Mouse (Mus musculus) neural tube, embryonic 15.5 days (tissue): Measurements from ENCODE around the gene Sidt2. TPM values are rescaled to one million over a fixed set of nuclear protein-coding genes. Genes with fewer than 3 reads are reported as not detected.

Experiments used
- ATAC-seq: fragments of 200-750 bp; cut with Nextera tagmentation; 2 replicates; pipeline ENCODE4 v1.8.0; 2017; ENCODE audit warnings: mild to moderate bottlenecking, moderate TSS enrichment, moderate library complexity; ENCODE audit not compliant: low FRiP score
- H3K27ac ChIP-seq: fragments of 300-500 bp; sonication (generic); replicated peaks from 2 replicates; pipeline ENCODE4 v1.5.1; 2015; ENCODE audit warnings: mild to moderate bottlenecking, inconsistent platforms
- H3K27me3 ChIP-seq: fragments of 300-500 bp; sonication (generic); replicated peaks from 2 replicates; pipeline ENCODE4 v1.6.1; 2015; ENCODE audit warnings: inconsistent platforms
- H3K36me3 ChIP-seq: fragments of 300-500 bp; sonication (generic); 2 replicates; pipeline ENCODE4 v1.6.1; 2015; ENCODE audit warnings: inconsistent platforms
- H3K4me1 ChIP-seq: fragments of 300-500 bp; sonication (generic); 2 replicates; pipeline ENCODE4 v1.6.1; 2015; ENCODE audit warnings: inconsistent platforms
- H3K4me2 ChIP-seq: fragments of 300-500 bp; sonication (generic); 2 replicates; pipeline ENCODE4 v1.6.1; 2015; ENCODE audit warnings: inconsistent platforms, mild to moderate bottlenecking, moderate library complexity
- H3K4me3 ChIP-seq: fragments of 300-500 bp; sonication (generic); replicated peaks from 2 replicates; pipeline ENCODE4 v1.5.1; 2015; ENCODE audit warnings: mild to moderate bottlenecking, inconsistent platforms
- H3K9ac ChIP-seq: fragments of 300-500 bp; sonication (generic); replicated peaks from 2 replicates; pipeline ENCODE4 v1.6.1; 2015; ENCODE audit warnings: mild to moderate bottlenecking, inconsistent platforms
- H3K9me3 ChIP-seq: fragments of 300-500 bp; sonication (generic); replicated peaks from 2 replicates; pipeline ENCODE4 v1.6.1; 2016; ENCODE audit warnings: inconsistent platforms
- WGBS: fragments of 180-500 bp; shearing (Covaris S2); methylation state at CpG from one replicate; pipeline ENCODE4 v1.1.7; 2015; ENCODE audit warnings: mixed read lengths; 5-methylcytosine and 5-hydroxymethylcytosine counted together
- polyA plus RNA-seq: library from polyadenylated mRNA; unstranded; fragments of >200 nt; fragmentation: Nextera tagmentation; extraction: Ambion mirVana; gene quantifications from 2 replicates; pipeline ENCODE4 v1.2.1, GENCODE M21; 2015

Sidt2 gene
- polyA plus RNA-seq, 1 experiment from 2014 or later: 49.2 TPM

- WGBS: 93% methylated on average over 6 of the region's 6 CpGs
- H3K9ac ChIP-seq: no peak overlapping the region
- H3K4me2 ChIP-seq: no peak overlapping the region
- H3K4me1 ChIP-seq: peaks cover 6% of the 10 kb centered on the region; the same call in 1 of the 2 replicates
- no peak for ATAC-seq
- no peaks in the 10 kb centered on the region for H3K27me3 ChIP-seq
- H3K27ac ChIP-seq: no peak overlapping the region
- no peak overlapping the region for H3K4me3 ChIP-seq
- H3K36me3 ChIP-seq: peaks cover 60% of the 10 kb centered on the region
- H3K9me3 ChIP-seq: no peaks in the 10 kb centered on the region
Observed at GRCm38 (mm10) chr9:45963577-45963976, 8.5 kb upstream of the Sidt2 start.

DNA sequence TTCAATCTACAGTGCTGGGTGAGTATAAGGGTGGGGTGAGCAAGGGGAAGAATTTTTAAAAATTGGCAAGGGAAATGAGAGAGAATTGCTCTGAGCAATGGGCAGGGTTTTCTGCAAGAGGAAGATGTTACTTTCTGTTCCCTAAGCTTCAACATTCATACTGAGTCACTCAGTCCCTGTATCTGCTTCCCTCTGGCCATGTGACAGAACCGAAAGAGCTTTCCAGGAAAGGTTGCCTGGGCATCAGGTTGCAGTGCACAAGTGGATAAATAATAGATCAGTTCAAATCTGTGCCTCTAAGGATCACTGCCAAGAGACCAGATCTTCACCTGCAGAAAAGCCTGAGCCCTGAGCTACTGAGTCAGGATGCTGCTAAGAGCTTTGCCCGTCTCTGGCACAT, 6.8 kb upstream of the Sidt2 start:
- no peak overlapping the region for H3K4me2 ChIP-seq
- H3K27ac ChIP-seq: no peak overlapping the region
- H3K4me1 ChIP-seq: peaks cover 19% of the 10 kb centered on the region; the same call in 1 of the 2 replicates
- H3K4me3 ChIP-seq: no peak overlapping the region
- peaks cover 46% of the 10 kb centered on the region for H3K36me3 ChIP-seq
- no peak for ATAC-seq
- H3K27me3 ChIP-seq: no peaks in the 10 kb centered on the region
- no peak overlapping the region for H3K9ac ChIP-seq
- 87% methylated on average over 2 of the region's 2 CpGs for WGBS
- no peaks in the 10 kb centered on the region for H3K9me3 ChIP-seq

- Histone ChIP-seq H3K4me1 (peaks cover 34% of the 10 kb centered on the region), H3K4me2 (no peak overlapping the region), H3K9ac (no peak overlapping the region), H3K4me3 (no peak overlapping the region), H3K36me3 (peaks cover 31% of the 10 kb centered on the region), H3K27ac (no peak overlapping the region; the same call in 1 of the 2 replicates), H3K9me3 (no peaks in the 10 kb centered on the region), H3K27me3 (no peaks in the 10 kb centered on the region)
- 90% methylated on average over 7 of the region's 7 CpGs for WGBS
- ATAC-seq: no peak
Observed at GRCm38 (mm10) chr9:45959661-45960060, 4.6 kb upstream of the Sidt2 start.

- no peaks in the 10 kb centered on the region for H3K27me3 ChIP-seq
- H3K4me2 ChIP-seq: no peak overlapping the region
- peaks cover 40% of the 10 kb centered on the region for H3K4me1 ChIP-seq
- H3K4me3 ChIP-seq: no peak overlapping the region
- ATAC-seq: no peak
- H3K9me3 ChIP-seq: no peaks in the 10 kb centered on the region
- H3K36me3 ChIP-seq: peaks cover 24% of the 10 kb centered on the region
- peak overlapping the region; percentile 38; the same call in 1 of the 2 replicates for H3K27ac ChIP-seq
- WGBS: 40% methylated on average over 4 of the region's 4 CpGs
- no peak overlapping the region for H3K9ac ChIP-seq
Observed at GRCm38 (mm10) chr9:45958851-45959250, 3.8 kb upstream of the Sidt2 start.

DNA sequence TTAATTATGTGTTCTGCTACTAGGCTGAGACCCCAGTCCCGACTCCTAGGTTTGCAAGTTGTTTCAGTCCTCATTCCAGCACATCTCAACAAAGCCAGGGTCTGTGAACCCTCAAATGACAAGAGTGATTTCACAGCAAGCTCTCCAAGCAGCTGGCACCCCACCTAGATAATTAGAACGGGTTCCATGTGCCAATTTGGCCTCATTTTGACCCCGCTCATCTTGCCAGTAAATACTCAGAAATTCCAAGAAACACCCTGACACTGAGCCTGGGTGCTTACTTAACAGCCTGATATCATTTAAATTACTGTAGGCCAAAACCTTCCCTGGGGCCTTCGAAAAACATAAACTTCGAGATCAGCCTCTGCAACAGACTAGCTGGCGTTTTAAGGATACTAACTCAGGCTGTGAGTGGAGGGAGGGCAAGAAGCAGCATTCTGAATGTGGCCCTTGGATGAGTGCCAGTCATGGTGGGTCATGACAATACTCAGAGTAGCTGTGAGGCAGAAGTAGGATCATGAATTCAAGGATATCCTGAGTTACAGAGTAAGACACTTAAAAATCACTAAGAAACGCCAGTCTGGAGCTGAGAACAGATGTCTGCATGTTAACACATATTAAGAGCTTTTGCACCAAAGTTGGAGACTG, 3.1 kb upstream of the Sidt2 start:
- H3K9me3 ChIP-seq: no peaks in the 10 kb centered on the region
- H3K4me3 ChIP-seq: no peak overlapping the region
- H3K9ac ChIP-seq: no peak overlapping the region
- peak overlapping the region; percentile 38 for H3K27ac ChIP-seq
- H3K27me3 ChIP-seq: no peaks in the 10 kb centered on the region
- no peak for ATAC-seq
- no peak overlapping the region for H3K4me2 ChIP-seq
- peaks cover 17% of the 10 kb centered on the region for H3K36me3 ChIP-seq
- H3K4me1 ChIP-seq: peaks cover 47% of the 10 kb centered on the region
- WGBS: 51% methylated on average over 7 of the region's 7 CpGs

GRCm38 (mm10) chr9:45954294-45955106, 558 bp downstream of the Sidt2 start:
- peaks cover 52% of the 10 kb centered on the region for H3K4me1 ChIP-seq
- H3K4me3 ChIP-seq: peak overlapping the region; percentile 90
- H3K4me2 ChIP-seq: peak overlapping the region; percentile 94
- no peaks in the 10 kb centered on the region for H3K27me3 ChIP-seq
- 1% methylated on average over 51 of the region's 63 CpGs for WGBS
- peak overlapping the region; percentile 90 for H3K27ac ChIP-seq
- peak; percentile 55 for ATAC-seq
- no peaks in the 10 kb centered on the region for H3K9me3 ChIP-seq
- peaks cover 28% of the 10 kb centered on the region for H3K36me3 ChIP-seq
- H3K9ac ChIP-seq: peak overlapping the region; percentile 96

- peaks cover 35% of the 10 kb centered on the region for H3K36me3 ChIP-seq
- H3K4me1 ChIP-seq: peaks cover 47% of the 10 kb centered on the region
- peak overlapping the region; percentile 94 for H3K4me2 ChIP-seq
- H3K9me3 ChIP-seq: no peaks in the 10 kb centered on the region
- WGBS: 67% methylated on average over 13 of the region's 13 CpGs
- ATAC-seq: no peak
- H3K4me3 ChIP-seq: peak overlapping the region; percentile 90
- no peaks in the 10 kb centered on the region for H3K27me3 ChIP-seq
- H3K27ac ChIP-seq: peak overlapping the region; percentile 90
- peak overlapping the region; percentile 96 for H3K9ac ChIP-seq
Observed at GRCm38 (mm10) chr9:45953511-45954293, 1.4 kb downstream of the Sidt2 start.

DNA sequence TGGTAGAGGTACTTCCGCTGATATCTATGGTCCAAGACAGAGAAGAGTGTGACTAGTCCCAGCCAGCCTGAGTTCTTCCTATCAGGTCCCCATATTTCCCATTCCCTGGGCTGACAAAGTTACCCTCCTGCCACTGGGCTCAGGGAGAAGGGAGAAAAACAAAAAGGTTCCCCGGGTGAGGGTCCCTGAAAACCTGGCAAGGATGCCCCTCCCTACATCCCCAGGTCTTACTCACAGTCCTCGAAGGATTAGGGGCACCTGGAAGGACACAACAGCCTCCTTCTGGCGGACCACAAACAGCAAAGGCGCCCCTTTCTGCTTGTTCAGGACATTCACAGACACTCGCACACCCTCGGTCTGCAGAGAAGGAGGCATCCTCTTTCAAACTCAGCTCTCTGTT, 2.2 kb downstream of the Sidt2 start:
- Histone ChIP-seq H3K4me3 (no peak overlapping the region), H3K9ac (0 out of 2 replicates have a peak overlapping the region, but pooled peaks have one; percentile 24), H3K4me2 (peak overlapping the region; percentile 94), H3K4me1 (peaks cover 40% of the 10 kb centered on the region), H3K9me3 (no peaks in the 10 kb centered on the region), H3K36me3 (peaks cover 43% of the 10 kb centered on the region), H3K27me3 (no peaks in the 10 kb centered on the region), H3K27ac (no peak overlapping the region)
- 84% methylated on average over 7 of the region's 7 CpGs for WGBS
- no peak for ATAC-seq

GRCm38 (mm10) chr9:45952057-45952456, 3.0 kb downstream of the Sidt2 start:
- H3K4me1 ChIP-seq: peaks cover 33% of the 10 kb centered on the region
- WGBS: 94% methylated on average over 4 of the region's 4 CpGs
- H3K9me3 ChIP-seq: no peaks in the 10 kb centered on the region
- H3K4me2 ChIP-seq: no peak overlapping the region
- H3K27ac ChIP-seq: no peak overlapping the region
- no peak overlapping the region for H3K4me3 ChIP-seq
- H3K9ac ChIP-seq: no peak overlapping the region
- H3K36me3 ChIP-seq: peaks cover 49% of the 10 kb centered on the region
- H3K27me3 ChIP-seq: no peaks in the 10 kb centered on the region
- ATAC-seq: no peak

- no peak for ATAC-seq
- Histone ChIP-seq H3K4me1 (no peaks in the 10 kb centered on the region), H3K4me2 (no peak overlapping the region), H3K9me3 (no peaks in the 10 kb centered on the region), H3K27ac (no peak overlapping the region), H3K36me3 (peaks cover 91% of the 10 kb centered on the region), H3K27me3 (no peaks in the 10 kb centered on the region), H3K9ac (no peak overlapping the region), H3K4me3 (no peak overlapping the region)
- 88% methylated on average over 10 of the region's 10 CpGs for WGBS
Observed at GRCm38 (mm10) chr9:45946872-45947183, 8.2 kb downstream of the Sidt2 start.

- Histone ChIP-seq H3K4me1 (no peaks in the 10 kb centered on the region), H3K27me3 (no peaks in the 10 kb centered on the region), H3K9ac (no peak overlapping the region), H3K27ac (no peak overlapping the region), H3K36me3 (peaks cover 92% of the 10 kb centered on the region), H3K9me3 (no peaks in the 10 kb centered on the region), H3K4me3 (no peak overlapping the region), H3K4me2 (no peak overlapping the region)
- ATAC-seq: no peak
- 89% methylated on average over 16 of the region's 16 CpGs for WGBS
Observed at GRCm38 (mm10) chr9:45946182-45946871, 8.7 kb downstream of the Sidt2 start.
